Mouse (Mus musculus): ENCODE measurements around the gene Golt1b.
A peak's percentile ranks its signal among the peaks of the same experiment; 100 is the strongest.
"Not testable (repeated sequence)": the region's sequence is repeated elsewhere in the genome, so short reads cannot be mapped to it uniquely, and the experiment has no call there.

Golt1b gene

DNA sequence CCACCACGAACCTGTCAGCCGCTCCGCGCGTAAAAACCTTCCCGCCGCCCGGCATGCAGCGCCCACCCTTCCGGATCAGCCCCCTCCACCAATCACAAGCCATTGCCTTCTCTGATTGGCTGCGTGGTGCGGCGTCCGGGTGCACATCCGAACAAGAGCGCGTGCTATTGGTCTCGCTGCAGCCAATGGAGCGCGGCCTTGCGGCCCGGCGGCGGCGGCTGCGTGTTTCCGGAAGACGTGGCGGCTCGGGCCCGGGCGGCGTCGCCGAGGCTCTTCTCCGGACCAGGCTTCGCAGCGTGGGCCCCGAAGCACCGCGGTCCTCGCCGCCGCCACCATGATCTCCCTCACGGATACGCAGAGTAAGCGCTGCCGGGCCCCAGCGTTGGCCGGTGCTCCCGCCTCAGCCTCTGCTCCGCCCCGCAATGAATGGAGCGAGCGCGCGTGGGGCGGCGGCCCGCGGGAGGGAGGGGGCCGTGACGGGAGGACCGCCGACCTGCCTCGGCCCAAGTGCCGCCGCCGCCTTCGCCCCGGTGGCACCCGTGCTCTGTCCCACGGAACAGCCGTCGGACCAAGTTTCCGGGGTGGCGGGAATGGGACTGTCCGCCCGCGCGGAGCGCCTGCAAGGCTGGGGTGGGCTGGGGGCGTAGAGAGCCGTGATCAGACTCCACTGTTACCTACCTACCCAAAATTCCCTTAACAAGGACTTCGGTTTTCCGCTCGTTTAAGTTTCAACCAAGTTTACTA is at the start of gene Golt1b, which contains the start of gene Recql:
Gene Golt1b, plus strand, starts transcription at position 211 of the 744 bp plus-strand sequence.
Gene Recql, minus strand, starts transcription at position 77 of the 744 bp plus-strand sequence.
- peak; percentile 85 for DNase-seq (ENCODE audit: low read depth)

- no peak for DNase-seq (ENCODE audit: low read depth)
Measured at GRCm38 (mm10) chr6:142338961-142339360, 48.1 kb upstream of the Golt1b start.

DNA sequence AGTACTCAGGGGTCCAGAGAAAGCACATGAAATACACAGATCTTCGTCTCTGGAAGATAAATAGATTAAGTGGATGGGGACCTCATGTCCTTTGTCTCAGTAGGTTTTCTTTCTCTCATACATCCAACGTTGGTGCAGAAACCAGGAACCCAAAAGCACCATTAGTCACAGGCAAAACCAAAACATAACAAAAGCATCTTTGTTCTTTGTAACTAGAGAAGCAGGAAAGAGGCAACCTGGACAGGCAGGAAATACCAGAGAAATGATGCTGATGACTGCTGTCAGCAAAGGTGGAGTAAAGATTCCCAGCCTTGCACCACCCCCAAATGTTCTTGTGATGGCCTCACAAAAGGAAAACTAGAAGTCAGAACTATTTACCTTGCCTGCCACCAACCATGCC is 47.4 kb upstream of the Golt1b start:
- no peak for DNase-seq (ENCODE audit: low read depth)

DNA sequence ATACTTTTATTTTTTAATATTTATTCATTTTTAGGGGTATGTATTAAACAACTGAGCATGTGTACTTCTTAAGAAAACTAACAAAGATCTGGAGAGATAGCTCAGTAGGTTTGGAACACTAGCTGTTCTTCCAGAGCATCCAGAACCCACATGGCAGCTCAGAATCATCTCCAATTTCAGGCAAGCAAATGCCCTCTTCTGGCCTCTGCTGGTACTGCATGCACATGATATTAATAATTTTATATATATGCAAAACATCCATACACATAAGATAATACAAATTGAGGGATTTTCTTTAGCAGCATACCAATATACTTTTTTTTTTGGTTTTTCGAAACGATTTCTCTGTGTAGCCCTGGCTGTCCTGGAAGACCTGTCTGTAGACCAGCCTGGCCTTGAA is 43.5 kb upstream of the Golt1b start:
- peak; percentile 48 for DNase-seq (ENCODE audit: low read depth)

DNA sequence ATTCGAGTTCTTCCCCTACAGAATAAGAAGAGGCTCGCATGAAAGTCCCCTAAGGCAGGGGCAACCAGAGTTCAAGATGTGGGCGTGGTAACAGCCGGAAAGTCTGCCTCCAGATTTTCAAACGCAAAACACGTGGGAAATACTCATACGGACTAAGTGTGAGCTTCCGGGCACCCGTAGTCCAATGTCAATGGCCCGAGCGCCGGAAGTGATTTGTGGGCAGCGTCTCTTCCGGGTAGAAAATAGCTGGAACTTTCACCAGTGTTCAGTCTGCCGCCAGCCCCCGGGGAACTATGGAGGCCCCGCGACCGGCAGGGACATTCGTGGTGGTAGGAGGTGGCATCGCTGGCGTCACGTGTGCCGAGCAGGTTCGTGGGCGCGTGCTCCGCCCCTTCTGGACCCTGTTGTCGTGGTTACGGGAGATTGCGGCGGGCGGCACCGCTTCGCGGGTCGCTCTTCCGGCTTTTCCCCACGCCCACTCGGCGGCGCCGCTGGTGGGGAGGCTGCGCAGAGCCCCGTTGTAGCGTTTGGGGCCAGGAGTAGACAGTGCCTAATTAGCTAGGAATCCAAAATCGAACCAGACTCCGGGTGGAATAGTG is 41.5 kb upstream of the Golt1b start, which contains the start of gene Pyroxd1:
Gene Pyroxd1, plus strand, starts transcription at position 215 of the 599 bp plus-strand sequence.
- peak; percentile 73 for DNase-seq (ENCODE audit: low read depth)

- peak; percentile 11 for DNase-seq (ENCODE audit: low read depth)
Measured at GRCm38 (mm10) chr6:142346181-142347110, 40.6 kb upstream of the Golt1b start.

DNA sequence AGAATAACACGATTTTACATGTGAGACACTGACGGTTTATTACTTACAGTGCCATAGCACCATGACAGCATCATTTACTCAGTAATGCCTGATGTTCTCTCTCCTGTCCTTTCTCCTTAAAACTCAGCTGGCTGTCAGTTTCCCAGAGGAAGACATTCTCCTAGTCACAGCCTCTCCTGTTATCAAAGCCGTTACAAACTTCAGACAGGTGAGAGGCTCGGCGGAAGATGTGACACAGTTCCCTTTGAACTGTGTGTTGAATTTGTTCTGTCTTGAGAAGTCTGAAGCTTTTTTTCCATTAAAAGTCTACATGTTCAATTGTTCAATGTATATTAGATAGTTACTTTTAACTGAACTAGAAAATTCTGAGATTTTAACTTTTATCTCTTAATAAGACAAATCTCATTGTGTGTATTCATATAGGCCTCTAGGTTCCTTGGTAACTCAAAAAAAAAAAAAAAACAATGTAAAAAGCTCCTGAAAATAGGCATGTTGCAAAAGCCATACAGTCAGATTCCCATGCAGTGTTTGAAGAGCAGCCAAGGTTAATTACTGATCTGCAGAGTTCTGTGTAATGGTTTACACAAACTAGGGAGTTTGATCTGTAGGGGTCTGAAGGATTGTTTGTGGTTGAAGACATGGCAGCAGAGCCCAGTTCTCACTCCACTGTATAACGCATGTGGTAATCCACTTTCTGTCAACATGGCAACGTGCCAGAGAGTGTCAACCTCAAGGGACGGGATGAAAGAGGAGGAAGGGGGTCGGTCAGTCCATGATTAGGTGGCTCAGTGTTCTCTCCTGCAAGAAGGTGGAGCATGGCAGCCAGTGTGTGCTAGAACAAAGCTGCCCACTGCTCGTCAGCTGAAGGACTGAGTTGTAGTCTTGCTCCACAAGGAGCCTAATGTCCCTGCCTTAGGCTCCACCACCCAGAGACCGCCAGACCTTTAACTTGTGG is 39.3 kb upstream of the Golt1b start:
- DNase-seq (ENCODE audit: low read depth), result no peak

DNA sequence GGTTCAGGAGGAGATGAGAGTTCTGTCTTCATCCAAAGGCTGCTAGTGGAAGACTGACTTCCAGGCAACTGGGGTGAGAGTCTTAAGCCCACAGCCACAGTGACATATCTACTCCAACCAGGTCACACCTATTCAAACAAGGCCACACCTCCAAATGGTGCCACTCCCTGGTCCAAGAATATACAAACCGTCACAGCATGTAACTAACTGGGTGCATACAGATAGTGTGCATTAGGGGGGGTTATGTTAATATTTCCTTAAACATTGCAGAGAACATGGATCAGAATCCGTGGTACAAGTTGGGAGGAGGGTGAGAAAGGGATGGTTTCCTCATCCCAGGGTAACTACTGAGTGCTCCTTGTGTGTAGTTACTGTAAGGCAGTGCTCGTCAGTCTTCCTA is 34.9 kb upstream of the Golt1b start:
- not testable (repeated sequence) for DNase-seq (ENCODE audit: low read depth)

- no peak for DNase-seq (ENCODE audit: low read depth)
Measured at GRCm38 (mm10) chr6:142357106-142357505, 29.9 kb upstream of the Golt1b start.

DNA sequence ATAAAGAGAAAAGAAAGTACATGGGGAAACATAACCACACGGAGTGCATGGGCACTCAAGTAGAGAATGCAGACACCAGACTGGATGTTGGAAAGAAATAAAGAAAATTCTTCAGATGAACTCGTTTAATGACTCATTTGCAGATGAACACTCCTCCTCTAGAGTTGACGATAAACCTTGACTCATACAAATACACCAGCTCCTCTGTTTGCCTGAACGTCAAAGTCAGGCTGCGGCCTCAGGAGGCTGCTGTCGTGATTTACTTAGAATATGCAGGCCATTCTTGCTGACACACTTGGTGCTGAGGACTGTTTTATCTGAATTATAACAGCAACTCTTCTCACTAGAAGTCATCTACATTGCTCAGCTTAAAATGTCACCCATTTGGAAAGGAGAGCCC is 25.0 kb upstream of the Golt1b start:
- DNase-seq (ENCODE audit: low read depth), result no peak

DNA sequence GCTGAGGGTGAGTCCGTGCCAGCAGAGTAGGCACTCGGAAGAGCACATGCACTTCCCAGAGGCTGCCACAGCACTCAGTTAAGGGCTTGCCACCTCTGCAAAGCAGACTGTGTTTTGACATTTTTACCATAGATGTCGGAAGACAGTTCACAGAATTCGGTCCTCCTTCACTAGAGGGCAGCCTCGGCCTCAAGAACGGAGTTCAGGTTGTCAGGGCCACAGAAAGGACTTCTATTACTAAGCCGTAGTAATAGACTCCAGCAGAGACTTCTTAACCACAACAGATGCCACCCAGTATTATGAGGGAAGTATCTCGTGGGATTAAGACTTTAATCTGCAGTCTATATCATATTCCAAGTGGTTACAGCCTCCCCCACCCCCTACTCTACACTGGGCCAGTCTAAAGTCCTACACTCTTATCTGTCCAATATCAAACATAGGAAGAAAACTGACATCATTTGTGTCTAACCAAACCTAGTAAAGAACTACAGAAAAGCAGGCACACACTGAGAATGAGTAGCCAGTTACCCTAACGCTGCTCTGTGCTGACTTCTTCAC is 23.9 kb upstream of the Golt1b start:
- DNase-seq (ENCODE audit: low read depth), result no peak

DNA sequence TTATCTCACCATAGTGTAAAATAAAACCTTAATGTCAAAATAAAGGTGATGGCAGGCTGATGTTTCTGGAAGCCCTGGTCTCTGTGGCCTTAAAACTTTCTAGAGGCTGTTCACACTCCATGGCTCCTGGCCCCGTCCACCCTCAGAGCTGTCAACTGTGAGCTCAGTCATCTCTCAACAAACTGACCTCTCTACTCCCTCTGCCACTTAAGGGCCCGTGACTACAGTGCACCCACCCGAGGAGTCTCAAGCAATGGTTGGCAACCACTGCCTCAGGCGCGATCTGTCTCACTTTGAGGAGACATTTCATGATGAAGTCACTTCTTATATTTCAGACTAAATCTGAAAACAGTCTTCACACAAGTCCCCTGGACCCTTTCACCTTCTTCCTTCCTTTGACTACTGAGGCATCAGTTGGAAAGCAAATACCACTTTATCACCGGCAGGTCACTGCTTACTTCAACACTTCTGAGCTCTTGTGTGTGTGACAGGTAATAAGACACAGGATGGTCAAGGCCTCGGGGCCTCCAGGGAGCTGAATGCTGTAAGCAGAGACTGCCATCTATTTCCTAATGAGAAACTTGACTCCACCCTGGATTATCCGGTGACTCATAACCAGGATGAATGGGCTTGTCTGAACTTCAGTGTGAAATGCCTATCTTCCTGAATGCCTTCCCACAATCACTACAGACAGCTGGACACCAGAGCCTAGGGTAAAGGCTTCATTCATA is 21.1 kb upstream of the Golt1b start:
- DNase-seq (ENCODE audit: low read depth), result no peak

- DNase-seq (ENCODE audit: low read depth), result no peak
Measured at GRCm38 (mm10) chr6:142366473-142367018, 20.5 kb upstream of the Golt1b start.

GRCm38 (mm10) chr6:142367565-142367964 is 19.5 kb upstream of the Golt1b start:
- no peak for DNase-seq (ENCODE audit: low read depth)

DNA sequence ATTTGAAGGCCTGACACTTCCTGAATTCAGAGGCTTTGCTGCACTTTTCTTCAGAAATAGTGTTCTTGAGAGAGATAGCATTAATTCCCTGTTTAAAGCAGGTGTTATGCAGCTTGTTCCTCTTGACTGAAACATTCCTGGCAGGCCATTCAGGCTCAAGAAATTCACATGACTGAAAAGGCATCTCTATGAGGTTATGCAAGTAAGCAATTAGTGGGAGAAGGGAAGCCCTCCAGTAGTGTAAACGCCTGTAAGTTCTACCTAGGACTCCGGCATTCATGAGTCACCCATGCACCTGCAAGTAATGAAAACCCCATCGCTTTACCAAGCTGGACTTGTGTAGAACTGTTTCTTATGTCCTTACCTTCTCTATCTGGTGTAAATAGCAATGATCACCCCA is 17.5 kb upstream of the Golt1b start:
- no peak for DNase-seq (ENCODE audit: low read depth)

DNA sequence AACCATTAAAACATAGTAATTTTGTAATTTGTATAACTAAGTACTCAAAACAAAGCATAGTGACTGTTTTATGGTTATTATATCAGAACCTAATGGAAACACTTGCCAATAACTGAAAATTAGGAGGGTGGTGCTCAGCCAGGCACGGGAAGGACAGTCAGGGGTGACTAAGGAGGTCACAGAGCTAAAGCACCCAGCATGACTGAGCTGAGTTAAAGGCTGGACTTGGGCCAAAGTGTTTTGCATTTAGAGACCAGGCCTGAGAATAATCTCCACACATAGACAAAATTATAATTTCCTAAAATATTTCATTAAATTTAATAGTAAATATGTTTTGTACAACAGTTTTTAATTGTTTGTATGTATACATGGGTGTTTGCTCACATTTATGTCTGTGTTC is 9.9 kb upstream of the Golt1b start:
- no peak for DNase-seq (ENCODE audit: low read depth)

- DNase-seq (ENCODE audit: low read depth), result no peak
Measured at GRCm38 (mm10) chr6:142378576-142379330, 8.3 kb upstream of the Golt1b start.

DNA sequence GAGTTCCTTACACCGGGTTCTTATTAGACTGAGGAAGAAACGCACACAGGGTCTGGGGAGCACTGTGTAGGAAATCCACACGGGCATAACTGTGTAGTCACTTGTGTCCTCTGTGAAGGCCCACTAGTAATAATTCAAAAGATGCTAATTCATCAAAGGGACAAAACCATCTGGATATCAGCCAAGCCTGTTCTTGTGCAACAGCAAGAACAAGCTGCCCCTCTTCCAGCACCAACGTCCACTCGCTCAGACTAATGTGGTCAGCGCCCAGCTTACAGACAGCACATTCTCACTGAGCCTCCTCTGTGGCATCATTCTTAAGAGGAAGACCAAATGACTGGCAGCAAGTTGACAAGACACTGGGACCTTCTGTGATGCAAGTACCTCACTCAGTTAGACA is 7.1 kb upstream of the Golt1b start:
- DNase-seq (ENCODE audit: low read depth), result no peak

DNA sequence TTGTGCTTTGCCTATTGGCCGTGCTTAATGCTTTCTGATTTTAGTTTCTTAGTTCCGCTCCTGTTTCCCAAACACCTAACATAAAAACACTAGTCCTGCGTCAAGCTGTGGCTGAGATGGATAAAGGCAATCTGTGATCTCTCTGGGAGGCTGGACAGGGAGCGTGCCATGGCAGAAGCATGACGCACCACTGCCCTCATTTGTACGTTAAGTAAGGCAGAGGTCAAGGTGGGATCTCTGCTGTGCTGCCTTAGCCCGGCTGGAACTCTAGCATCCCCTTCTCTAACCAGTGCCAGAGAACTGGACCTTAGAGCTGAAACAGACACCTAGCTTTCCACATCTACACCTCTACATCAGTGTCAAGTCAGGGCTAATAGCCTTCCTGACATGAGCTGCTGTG is 5.4 kb upstream of the Golt1b start:
- DNase-seq (ENCODE audit: low read depth), result no peak

Measured in c-Kit-positive CD71-positive TER-119-negative erythroid progenitor cells, embryonic 14.5 days (primary cell).